Mouse (Mus musculus): ENCODE measurements at regions not wholly inside any gene's neighbourhood (a gene's known extent, or its start where the extent isn't known, plus 50 kb on each side); places are given as distances from the start of the nearest gene placed in this dataset.
A peak's percentile ranks its signal among the peaks of the same experiment; 100 is the strongest.
"Not testable (repeated sequence)": the region's sequence is repeated elsewhere in the genome, so short reads cannot be mapped to it uniquely, and the experiment has no call there.

GRCm38 (mm10) chr14:84610476-84610875 lies 167.1 kb downstream of the Pcdh17 start:
- no peak for ATAC-seq
- Histone ChIP-seq H3K4me2 (no peak overlapping the region), H3K36me3 (ENCODE audit: poor library complexity, severe bottlenecking) (no peaks in the 10 kb centered on the region), H3K9ac (no peak overlapping the region), H3K9me3 (replicated peaks) (no peaks in the 10 kb centered on the region), H3K27me3 (no peaks in the 10 kb centered on the region), H3K4me1 (peaks cover 3% of the 10 kb centered on the region; the same call in 1 of the 2 replicates), H3K4me3 (no peak overlapping the region), H3K27ac (no peak overlapping the region)
- 89% methylated on average over 1 of the region's 1 CpGs for WGBS

DNA sequence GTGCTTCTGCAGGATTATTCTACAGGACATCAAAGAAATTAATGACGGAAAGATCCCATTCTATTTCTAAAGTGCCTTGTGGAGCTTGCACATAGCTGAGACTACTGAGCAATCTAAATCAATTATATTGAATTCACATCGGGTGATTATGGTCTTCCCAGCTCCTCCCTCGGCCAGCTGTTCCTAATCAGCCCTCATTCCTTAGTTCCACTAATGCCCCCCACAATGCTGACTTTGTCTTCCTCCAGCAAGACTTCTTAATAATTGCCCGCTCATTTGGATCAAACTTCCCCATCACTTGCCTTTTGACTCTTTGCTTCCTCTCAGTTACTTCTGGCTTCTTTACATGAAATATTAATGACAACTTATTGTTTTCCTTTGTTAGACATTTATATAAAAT lies 169.2 kb downstream of the Pcdh17 start:
- Histone ChIP-seq H3K4me2 (no peak overlapping the region), H3K4me3 (no peak overlapping the region), H3K27ac (no peak overlapping the region), H3K4me1 (peaks cover 3% of the 10 kb centered on the region; the same call in 1 of the 2 replicates), H3K27me3 (no peaks in the 10 kb centered on the region), H3K9ac (no peak overlapping the region), H3K9me3 (replicated peaks) (no peaks in the 10 kb centered on the region), H3K36me3 (ENCODE audit: poor library complexity, severe bottlenecking) (no peaks in the 10 kb centered on the region)
- ATAC-seq = no peak
- 9% methylated on average over 4 of the region's 4 CpGs for WGBS

GRCm38 (mm10) chr14:84645026-84645425 lies 201.7 kb downstream of the Pcdh17 start:
- Histone ChIP-seq H3K4me1 (peaks cover 3% of the 10 kb centered on the region), H3K27ac (no peak overlapping the region), H3K4me3 (no peak overlapping the region), H3K4me2 (no peak overlapping the region), H3K27me3 (no peaks in the 10 kb centered on the region), H3K9ac (no peak overlapping the region), H3K36me3 (ENCODE audit: poor library complexity, severe bottlenecking) (no peaks in the 10 kb centered on the region), H3K9me3 (replicated peaks) (no peaks in the 10 kb centered on the region)
- ATAC-seq = no peak
- WGBS = 44% methylated on average over 1 of the region's 1 CpGs

DNA sequence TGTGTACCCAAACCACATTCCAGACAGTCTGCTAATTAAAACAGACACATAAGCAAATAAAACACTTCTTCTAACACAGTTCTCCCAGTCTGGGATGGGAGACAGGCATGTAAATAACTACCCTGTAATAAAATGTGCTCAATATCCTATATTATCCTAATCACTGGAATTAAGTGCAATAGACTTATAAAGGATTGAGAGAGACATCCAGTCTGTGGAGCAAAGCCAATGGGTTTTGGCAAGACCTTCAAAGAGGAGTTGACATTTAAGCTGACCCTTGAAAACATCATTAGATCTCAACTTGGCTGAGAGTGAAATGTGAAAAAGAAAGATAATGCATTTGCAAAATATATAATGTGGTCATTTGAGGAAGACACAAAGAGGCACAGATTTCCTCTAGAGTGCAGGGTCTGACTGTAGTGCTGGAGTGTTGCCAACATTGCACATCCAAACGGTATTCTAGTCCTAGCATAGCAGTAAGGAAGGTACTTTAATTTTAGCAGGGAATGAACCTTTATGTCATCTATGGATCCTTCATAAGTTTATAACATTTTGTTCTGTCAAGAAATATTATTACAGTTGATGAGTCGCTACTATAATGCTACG lies 202.7 kb downstream of the Pcdh17 start:
- Histone ChIP-seq H3K9ac (no peak overlapping the region), H3K9me3 (replicated peaks) (no peaks in the 10 kb centered on the region), H3K27ac (no peak overlapping the region), H3K4me2 (no peak overlapping the region), H3K4me3 (no peak overlapping the region), H3K27me3 (no peaks in the 10 kb centered on the region), H3K36me3 (ENCODE audit: poor library complexity, severe bottlenecking) (no peaks in the 10 kb centered on the region), H3K4me1 (peaks cover 3% of the 10 kb centered on the region)
- 78% methylated on average over 3 of the region's 3 CpGs for WGBS
- peak; percentile 61; the same call in 1 of the 2 replicates for ATAC-seq

- Histone ChIP-seq H3K4me2 (no peak overlapping the region), H3K4me1 (peaks cover 7% of the 10 kb centered on the region), H3K4me3 (no peak overlapping the region), H3K27me3 (no peaks in the 10 kb centered on the region), H3K36me3 (ENCODE audit: poor library complexity, severe bottlenecking) (no peaks in the 10 kb centered on the region), H3K9ac (no peak overlapping the region), H3K27ac (no peak overlapping the region), H3K9me3 (replicated peaks) (no peaks in the 10 kb centered on the region)
- no peak for ATAC-seq
- 2% methylated on average over 6 of the region's 6 CpGs for WGBS
These were observed 215.9 kb downstream of the Pcdh17 start for GRCm38 (mm10) chr14:84659206-84659775.

- not testable (repeated sequence) for ATAC-seq; H3K9me3 ChIP-seq (replicated peaks); H3K27ac ChIP-seq; H3K4me2 ChIP-seq; H3K27me3 ChIP-seq; H3K4me1 ChIP-seq; H3K36me3 ChIP-seq (ENCODE audit: poor library complexity, severe bottlenecking); H3K9ac ChIP-seq; H3K4me3 ChIP-seq
- WGBS = 85% methylated on average over 2 of the region's 2 CpGs
These were observed 224.3 kb downstream of the Pcdh17 start for GRCm38 (mm10) chr14:84667685-84668084.

- Histone ChIP-seq H3K4me3 (no peak overlapping the region), H3K4me2 (no peak overlapping the region), H3K9me3 (replicated peaks) (no peaks in the 10 kb centered on the region), H3K27me3 (no peaks in the 10 kb centered on the region), H3K9ac (no peak overlapping the region), H3K4me1 (no peaks in the 10 kb centered on the region), H3K27ac (no peak overlapping the region), H3K36me3 (ENCODE audit: poor library complexity, severe bottlenecking) (no peaks in the 10 kb centered on the region)
- no peak for ATAC-seq
- 81% methylated on average over 7 of the region's 7 CpGs for WGBS
These were observed 228.5 kb downstream of the Pcdh17 start for GRCm38 (mm10) chr14:84671678-84672472.

DNA sequence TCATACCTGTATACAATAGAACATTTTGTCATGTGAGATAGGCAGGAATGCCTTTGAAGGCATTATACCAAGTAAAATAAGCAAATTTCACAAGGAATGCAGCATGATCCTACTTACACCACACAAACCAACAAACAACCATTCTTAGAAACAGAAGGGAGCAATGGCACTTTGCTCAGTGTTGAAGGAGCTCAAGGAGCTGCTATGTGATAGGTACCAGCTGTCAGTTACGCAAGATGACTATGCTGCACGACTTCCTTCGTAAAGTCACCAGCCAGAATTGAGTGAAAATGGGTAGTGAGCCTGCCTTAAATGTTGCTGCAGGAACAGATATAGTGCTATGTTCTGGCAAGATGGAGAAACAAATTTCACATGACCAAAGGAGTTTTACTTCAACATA lies 243.5 kb downstream of the Pcdh17 start:
- no peak overlapping the region for H3K4me3 ChIP-seq
- no peak overlapping the region for H3K27ac ChIP-seq
- no peaks in the 10 kb centered on the region for H3K27me3 ChIP-seq
- H3K9ac ChIP-seq = no peak overlapping the region
- H3K4me1 ChIP-seq = no peaks in the 10 kb centered on the region
- no peak overlapping the region for H3K4me2 ChIP-seq
- H3K36me3 ChIP-seq (ENCODE audit: poor library complexity, severe bottlenecking) = no peaks in the 10 kb centered on the region
- ATAC-seq = no peak
- H3K9me3 ChIP-seq (replicated peaks) = no peaks in the 10 kb centered on the region
- 81% methylated on average over 3 of the region's 3 CpGs for WGBS

DNA sequence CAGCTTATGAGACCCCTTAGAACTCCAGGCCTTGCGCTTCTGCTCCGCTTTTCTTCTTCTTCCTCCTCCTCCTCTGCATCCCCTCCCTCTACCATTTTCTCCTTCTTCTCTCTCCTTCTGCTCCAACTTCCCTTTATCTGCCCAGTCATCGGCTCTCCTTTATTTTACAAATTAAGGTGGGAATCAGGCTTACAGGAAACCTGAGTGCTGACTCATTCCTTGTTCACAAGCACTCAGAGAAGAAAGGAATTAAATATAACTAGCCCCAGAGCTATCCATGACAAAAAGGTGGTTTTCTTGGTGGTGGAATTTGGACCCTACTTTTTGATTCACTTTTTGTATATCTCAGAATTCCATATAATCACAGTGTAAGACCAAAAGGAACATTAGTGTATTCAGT lies 247.4 kb downstream of the Pcdh17 start:
- ATAC-seq = no peak
- Histone ChIP-seq H3K27me3 (no peaks in the 10 kb centered on the region), H3K4me3 (no peak overlapping the region), H3K36me3 (ENCODE audit: poor library complexity, severe bottlenecking) (no peaks in the 10 kb centered on the region), H3K9ac (no peak overlapping the region), H3K9me3 (replicated peaks) (no peaks in the 10 kb centered on the region), H3K4me2 (no peak overlapping the region), H3K27ac (no peak overlapping the region), H3K4me1 (no peaks in the 10 kb centered on the region)
- WGBS = 84% methylated on average over 3 of the region's 3 CpGs
